Mouse (Mus musculus): ENCODE results near the gene Prc1.

DNA sequence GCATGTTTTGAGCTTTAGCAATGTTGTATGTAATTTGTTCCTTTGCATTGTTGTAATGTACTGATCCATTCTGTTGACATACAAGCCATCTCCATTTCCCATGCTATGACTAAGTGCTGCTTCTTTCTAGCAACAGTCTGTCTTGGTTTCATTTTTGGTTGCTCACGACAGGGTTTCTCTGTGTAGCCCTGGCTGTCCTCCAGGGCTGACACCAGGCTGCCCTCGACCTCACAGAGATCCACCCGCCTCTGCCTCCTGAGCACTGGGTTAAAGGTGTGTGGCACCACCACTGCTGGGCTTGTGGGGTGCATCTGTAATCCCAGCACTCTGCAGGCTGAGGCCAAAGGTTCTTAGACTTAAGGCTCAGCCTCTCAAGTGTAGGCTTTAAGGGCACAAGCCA, 5.3 kb downstream of the Prc1 start:
- no peak for TF ChIP-seq CTCF (IDR thresholded peaks at IDR 0.05; ENCODE audit: borderline replicate concordance, control insufficient read depth, extremely low read depth, insufficient read depth, low read length, poor library complexity)
- TF ChIP-seq POLR2A (IDR thresholded peaks at IDR 0.05; ENCODE audit: control insufficient read depth, extremely low read depth, insufficient read depth, low read length, poor library complexity): no peak

All from thymus, adult 2 months (tissue).